Mouse (Mus musculus) testis, postnatal 14 days (tissue): ENCODE measurements around the gene Aqr.
"Not testable (repeated sequence)": the region's sequence is repeated elsewhere in the genome, so short reads cannot be mapped to it uniquely, and the experiment has no call there.

Experiments
- DNase-seq: peaks from one replicate; pipeline ENCODE4 v3.0.0; 2021; ENCODE audit warnings: low spot score

The Aqr gene

DNA sequence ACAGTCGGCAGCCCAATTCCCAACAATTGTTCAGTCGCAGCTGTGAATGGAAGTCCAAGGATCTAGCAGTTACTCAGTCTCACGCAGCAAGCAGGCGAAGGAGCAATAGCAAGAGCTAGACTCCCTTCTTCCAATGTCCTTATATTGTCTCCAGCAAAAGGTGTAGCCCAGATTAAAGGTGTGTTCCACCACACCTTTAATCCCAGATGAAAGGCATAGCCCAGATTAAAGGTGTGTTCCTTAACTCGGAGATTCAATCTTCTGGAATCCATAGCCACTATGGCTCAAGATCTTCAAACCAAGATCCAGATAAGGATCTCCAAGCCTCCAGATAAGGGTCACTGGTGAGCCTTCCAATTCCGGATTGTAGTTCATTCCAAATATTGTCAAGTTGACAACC, at the start of gene Aqr:
TSS of gene Aqr (minus strand) at position 101 of the 400 bp plus-strand sequence.
- DNase-seq: not testable (repeated sequence)

- no peak for DNase-seq
Observed at GRCm38 (mm10) chr2:114236566-114236965, 49.7 kb upstream of the Aqr start.

GRCm38 (mm10) chr2:114235584-114235983, 48.8 kb upstream of the Aqr start:
- no peak for DNase-seq

DNA sequence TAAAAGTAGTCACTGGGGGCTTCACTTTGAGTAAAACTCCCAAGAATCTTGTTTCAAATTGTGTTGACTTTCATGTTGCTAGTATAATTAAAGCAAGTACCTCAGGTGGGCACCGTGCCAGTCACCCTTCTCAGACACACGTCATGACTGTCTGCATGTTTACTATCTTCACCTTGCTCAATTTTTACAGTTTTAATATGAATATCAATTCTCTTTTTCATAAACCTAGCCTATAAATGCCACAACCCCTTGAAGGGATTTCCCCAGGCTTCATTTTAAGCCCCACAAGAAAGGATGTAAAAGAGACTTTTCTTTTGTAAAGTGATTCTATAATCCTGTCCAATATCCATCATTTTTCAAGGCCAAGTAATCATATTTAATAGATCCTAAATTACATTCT, 44.4 kb upstream of the Aqr start:
- no peak for DNase-seq

GRCm38 (mm10) chr2:114228672-114229071, 41.8 kb upstream of the Aqr start:
- DNase-seq: no peak

GRCm38 (mm10) chr2:114205036-114205435, 18.2 kb upstream of the Aqr start:
- DNase-seq: no peak

- no peak for DNase-seq
Observed at GRCm38 (mm10) chr2:114201574-114201973, 14.8 kb upstream of the Aqr start.

DNA sequence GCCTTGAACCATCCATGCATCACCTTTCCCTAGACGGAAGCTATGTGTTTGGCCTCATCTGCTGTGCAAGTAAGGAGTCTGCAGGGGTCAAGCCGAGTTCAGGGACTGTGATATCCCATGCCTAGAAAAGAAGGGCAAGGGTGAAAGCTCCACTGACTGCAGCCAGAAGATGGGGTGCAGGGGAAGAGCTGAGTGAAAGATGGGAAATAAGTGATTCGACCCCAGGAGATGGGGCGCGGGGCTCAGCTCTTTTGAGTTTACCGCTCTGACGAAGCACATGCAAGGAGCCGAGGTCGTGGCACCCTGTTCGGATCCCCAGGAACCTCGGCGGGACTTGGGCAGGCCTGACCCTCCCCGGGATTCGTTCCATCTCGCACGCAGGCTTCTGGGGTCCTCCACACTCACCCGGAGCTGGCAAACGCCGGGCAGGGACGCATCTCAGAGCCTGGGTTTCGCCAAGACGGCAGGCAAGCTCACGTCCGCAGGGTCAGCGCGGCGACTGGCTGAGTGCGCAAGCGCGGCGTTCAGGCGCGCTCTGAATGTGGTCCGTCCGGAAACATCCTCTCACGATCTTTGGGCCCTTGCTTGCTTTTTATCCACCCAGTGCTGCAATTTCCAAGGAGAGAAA, 14.2 kb upstream of the Aqr start, which contains the start of gene Zfp770:
TSS of gene Zfp770 (minus strand) at position 538 of the 628 bp plus-strand sequence.
- peak; percentile 79 for DNase-seq

DNA sequence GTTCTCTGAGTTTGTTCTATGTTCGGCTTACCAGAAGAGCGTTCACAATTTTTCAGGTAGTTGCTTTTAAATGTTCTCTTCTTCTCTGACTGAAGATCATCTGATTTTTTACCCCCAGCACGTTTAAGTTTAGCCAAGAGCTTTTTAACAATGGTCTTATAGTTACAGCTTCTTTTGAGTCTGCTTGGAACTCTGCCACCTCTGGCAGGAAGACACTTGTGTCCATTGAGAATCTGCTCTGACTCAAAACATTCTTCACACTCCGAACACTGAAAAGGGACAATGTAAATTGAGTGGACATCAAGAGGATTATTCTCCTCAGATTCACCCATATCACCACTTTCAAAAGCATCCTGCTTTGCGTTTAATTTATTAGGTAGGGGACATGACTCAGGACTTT, 9.6 kb upstream of the Aqr start:
- no peak for DNase-seq

GRCm38 (mm10) chr2:114177802-114178733, 8.8 kb downstream of the Aqr start:
- DNase-seq: no peak

DNA sequence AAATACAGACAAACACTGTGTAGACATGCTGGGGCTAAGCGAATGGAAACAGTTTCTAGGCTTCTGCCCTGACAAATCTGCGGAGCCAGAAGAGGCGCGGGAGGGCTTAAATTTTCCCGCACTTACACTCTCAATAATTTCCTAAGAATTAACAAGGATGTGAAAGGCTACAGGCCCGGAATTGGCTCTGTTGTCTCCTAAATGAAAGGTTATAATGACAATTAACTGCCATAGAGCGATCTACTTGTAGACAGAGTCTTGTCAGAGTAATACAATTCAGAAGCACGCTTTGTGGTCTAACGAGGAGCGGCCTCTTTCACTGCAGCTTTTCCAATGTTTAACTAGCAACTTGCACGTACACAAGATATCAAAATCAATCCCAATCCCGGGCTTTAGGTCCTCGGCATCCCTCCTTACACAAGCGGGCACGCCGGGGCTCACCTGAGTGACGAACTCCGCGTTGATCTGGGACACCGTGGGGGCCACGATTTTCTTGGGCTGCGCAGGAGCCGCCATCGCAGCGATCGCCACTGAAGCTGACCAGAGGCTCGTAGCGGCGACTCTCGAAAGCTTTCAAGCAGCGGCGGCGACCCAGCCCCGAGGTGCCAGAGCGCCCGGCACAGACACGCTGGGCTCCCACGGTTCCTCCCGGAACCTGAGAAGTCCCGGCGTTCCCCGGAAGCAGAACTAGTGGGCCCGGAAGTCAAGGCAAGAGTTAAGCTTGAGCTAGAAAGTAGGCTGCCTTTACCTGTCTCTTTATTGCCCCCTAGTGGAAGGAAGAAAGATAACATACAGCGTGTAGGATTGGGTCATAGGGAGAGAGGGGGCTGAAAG, 12.0 kb downstream of the Aqr start:
- peak; percentile 87 for DNase-seq

- DNase-seq: no peak
Observed at GRCm38 (mm10) chr2:114173248-114173647, 13.6 kb downstream of the Aqr start.

- no peak for DNase-seq
Observed at GRCm38 (mm10) chr2:114167837-114168236, 19.0 kb downstream of the Aqr start.

DNA sequence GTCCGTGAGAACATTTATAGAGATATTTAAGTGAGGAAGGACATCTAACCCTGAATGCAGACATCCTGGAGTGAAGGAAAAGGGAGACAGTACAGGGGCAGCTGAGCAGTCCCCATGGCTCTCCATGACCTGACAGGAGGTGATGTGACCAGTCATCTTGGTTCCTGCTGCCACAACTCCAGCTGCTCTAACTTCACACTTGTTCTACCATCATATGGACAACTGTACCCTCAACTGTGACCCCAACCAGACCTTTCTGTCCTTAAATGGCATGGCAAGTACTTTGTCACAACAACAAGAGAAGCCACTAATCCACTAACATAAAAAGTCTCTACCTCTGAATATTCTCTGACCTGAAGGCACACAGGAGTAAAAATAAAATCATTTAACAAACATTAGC, 24.8 kb downstream of the Aqr start:
- DNase-seq: no peak

DNA sequence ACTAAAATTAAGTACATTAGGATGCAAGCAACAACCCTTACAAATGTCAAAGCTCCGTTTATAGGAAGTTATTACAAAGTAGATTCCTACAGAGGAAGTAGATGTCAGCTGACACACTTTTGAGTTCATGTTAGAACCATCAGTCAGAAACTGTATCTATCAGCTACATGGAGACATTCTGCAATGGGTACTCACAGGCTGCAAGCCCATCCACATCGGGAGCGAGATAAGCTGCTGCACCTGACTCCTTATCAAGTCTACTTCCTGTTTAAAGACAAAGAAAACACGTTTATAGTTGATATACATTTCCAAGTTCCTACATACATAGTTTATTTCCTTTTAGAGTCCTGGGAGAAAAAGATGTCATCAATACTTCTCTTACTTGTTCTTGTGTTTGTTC, 29.5 kb downstream of the Aqr start:
- no peak for DNase-seq

DNA sequence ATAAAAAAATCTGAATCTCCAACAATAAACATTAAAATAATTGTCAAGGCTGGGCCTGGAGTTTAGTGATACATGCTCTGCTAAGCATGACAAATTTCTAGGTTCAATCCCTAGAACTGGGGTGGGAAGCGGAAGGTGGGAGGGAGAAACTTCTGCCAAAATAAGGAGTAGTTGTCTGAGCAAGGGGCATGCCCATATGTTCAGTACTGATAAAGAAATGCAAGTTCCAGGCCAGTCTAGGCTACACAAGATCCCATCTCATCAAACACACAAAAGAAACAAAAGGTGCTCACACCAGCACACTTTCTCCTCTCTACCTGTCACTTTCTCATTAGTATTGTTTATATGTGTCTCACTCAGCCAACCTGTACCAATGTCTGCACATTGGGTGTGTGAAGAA, 30.2 kb downstream of the Aqr start:
- DNase-seq: no peak

DNA sequence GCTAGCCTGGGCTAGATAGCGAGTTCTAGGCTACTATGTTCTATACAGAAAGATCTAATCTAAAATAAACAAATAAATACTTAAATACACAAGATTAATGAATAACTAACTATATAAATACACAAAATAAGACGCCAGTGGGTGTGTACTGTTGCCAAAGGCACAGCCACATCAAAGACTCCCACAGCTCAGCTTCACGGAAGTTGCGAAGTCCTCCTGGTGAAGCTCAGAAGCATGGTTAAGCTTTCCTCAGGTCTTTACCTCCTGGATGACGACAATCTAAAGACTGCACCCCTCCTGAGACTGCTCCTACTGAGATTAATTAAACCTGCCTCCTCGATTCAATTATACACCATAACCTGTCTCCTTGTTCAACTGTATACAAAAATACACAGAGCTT, 33.6 kb downstream of the Aqr start:
- DNase-seq: no peak

GRCm38 (mm10) chr2:114146864-114147458, 39.9 kb downstream of the Aqr start:
- no peak for DNase-seq

GRCm38 (mm10) chr2:114145315-114145801, 41.5 kb downstream of the Aqr start:
- DNase-seq: no peak

DNA sequence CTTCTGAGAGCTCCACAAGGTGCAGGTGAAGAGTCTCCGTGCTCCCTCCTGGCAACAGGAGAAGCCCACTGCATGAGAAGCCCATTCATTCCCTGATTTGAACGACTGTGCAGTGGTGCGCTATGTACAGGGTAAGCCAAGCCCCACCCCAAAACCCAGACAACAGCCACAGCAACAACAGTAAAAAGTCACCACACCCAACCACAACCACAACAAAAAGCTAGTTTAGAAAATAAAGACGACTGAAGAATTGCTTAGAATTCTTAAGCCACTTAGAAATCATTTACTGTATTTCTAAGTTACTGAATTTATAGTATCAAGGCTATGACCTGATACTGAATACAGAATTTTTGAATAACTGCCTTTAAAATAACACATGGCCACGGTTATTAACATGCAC, 41.9 kb downstream of the Aqr start:
- DNase-seq: no peak

DNA sequence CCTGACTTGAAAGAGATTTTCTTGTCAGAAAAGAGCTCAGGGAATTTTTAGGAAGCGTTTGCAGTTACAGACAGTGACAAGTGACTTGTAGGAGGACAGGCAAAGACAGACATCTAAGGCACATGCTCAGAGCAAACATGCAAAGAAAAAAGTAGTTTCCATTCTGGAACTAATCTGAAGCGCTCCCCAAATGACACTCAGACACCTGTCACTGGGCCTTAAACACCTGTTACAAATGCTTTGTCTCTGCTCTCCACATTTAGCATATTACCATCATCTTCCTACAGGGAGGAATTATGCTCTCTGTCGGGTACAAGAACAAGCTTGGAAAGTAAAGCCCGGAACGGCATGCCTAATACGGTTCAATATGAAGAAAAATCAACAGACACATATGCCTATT, 43.0 kb downstream of the Aqr start:
- no peak for DNase-seq

GRCm38 (mm10) chr2:114136755-114137154, 50.1 kb downstream of the Aqr start:
- no peak for DNase-seq
